In genomic region chr19:10102054-10102700, GRCm38 (mm10) we compare ENCODE assay signal across 8 mouse cellular contexts. TPM values are rescaled to one million over a fixed set of nuclear protein-coding genes. Genes with fewer than 3 reads are reported as not detected.
DNase-seq lines count a peak whose midpoint lies in the region; ATAC-seq lines count a peak whose summit lies in the region.

No protein-coding gene starts in this region.

- H3K27ac ChIP-seq in hindbrain, embryonic 14.5 days = peak overlapping the region; percentile 96
- H3K27ac ChIP-seq in midbrain, embryonic 11.5 days (ENCODE audit: low read depth, low read length) = peak overlapping the region; percentile 97

- 0 out of 2 replicates have a peak, but pooled peaks cover 3% of the 10 kb centered on the region for H3K36me3 ChIP-seq in hindbrain, embryonic 14.5 days (replicated peaks; ENCODE audit: control insufficient read depth, insufficient read depth)
- H3K36me3 ChIP-seq in midbrain, embryonic 11.5 days (ENCODE audit: control insufficient read depth, insufficient read depth, low read length) = no peaks in the 10 kb centered on the region

- 4% methylated on average over 22 of the region's 25 CpGs for WGBS in hindbrain, embryonic 14.5 days
- WGBS in midbrain, embryonic 11.5 days = 4% methylated on average over 21 of the region's 25 CpGs

- DNase-seq in cerebellum, adult 11-12 months = peak; percentile 6
- DNase-seq in cerebellum, adult 9-11 months = no peak
- DNase-seq in ovary, postnatal 14 days (ENCODE audit: low spot score) = peak; percentile 14
- no peak for DNase-seq in ovary, postnatal 10 days (ENCODE audit: low spot score)
- DNase-seq in hindbrain, embryonic 14.5 days (ENCODE audit: low spot score) = peak; percentile 53
- peak; percentile 97 for DNase-seq in midbrain, embryonic 11.5 days (ENCODE audit: low spot score, missing footprints)
- DNase-seq in frontal cortex, adult 2 months (ENCODE audit: extremely low spot score in 1 of 2, low spot score in 1 of 2) = no peak
- DNase-seq in right cerebral cortex, postnatal 36 days (ENCODE audit: low spot score in 2 of 2) = no peak

- H3K9me3 ChIP-seq in hindbrain, embryonic 14.5 days (ENCODE audit: control insufficient read depth, low read length) = no peaks in the 10 kb centered on the region
- no peaks in the 10 kb centered on the region for H3K9me3 ChIP-seq in midbrain, embryonic 11.5 days (ENCODE audit: control insufficient read depth, low read length)

- peak overlapping the region; percentile 81 for H3K4me2 ChIP-seq in hindbrain, embryonic 14.5 days (replicated peaks)
- peak overlapping the region; percentile 91 for H3K4me2 ChIP-seq in midbrain, embryonic 11.5 days

- H3K27me3 ChIP-seq in hindbrain, embryonic 14.5 days (ENCODE audit: control insufficient read depth, insufficient read depth, low read length) = no peaks in the 10 kb centered on the region
- no peaks in the 10 kb centered on the region for H3K27me3 ChIP-seq in midbrain, embryonic 11.5 days (ENCODE audit: control insufficient read depth, insufficient read depth, low read length)

- peak overlapping the region; percentile 87 for H3K9ac ChIP-seq in hindbrain, embryonic 14.5 days
- H3K9ac ChIP-seq in midbrain, embryonic 11.5 days (ENCODE audit: low read length) = peak overlapping the region; percentile 67

- H3K4me1 ChIP-seq in hindbrain, embryonic 14.5 days (replicated peaks; ENCODE audit: control insufficient read depth, insufficient read depth, low read length) = peaks cover 41% of the 10 kb centered on the region
- peaks cover 34% of the 10 kb centered on the region for H3K4me1 ChIP-seq in midbrain, embryonic 11.5 days (ENCODE audit: control insufficient read depth, insufficient read depth, low read length)

- peak overlapping the region; percentile 78 for H3K4me3 ChIP-seq in hindbrain, embryonic 14.5 days (replicated peaks; ENCODE audit: low read length)
- H3K4me3 ChIP-seq in midbrain, embryonic 11.5 days (ENCODE audit: low read depth, low read length) = peak overlapping the region; percentile 80

- ATAC-seq in hindbrain, embryonic 14.5 days (ENCODE audit: low FRiP score) = no peak
- ATAC-seq in midbrain, embryonic 11.5 days (ENCODE audit: low FRiP score) = no peak

RNA-seq across cellular contexts. Expression of gene Fads2, which starts 0.6 kb away (rescaled TPM):
- polyA plus RNA-seq in hindbrain, embryonic 14.5 days (2014; fragmentation: Nextera tagmentation; extraction: Ambion mirVana) = 70.5 and 87.5 TPM in 2 replicates
- polyA plus RNA-seq in midbrain, embryonic 11.5 days (2014; fragmentation: Nextera tagmentation; extraction: Ambion mirVana) = 76.4 and 80.5 TPM in 2 replicates
- polyA plus RNA-seq in frontal cortex, adult 2 months (2012; rRNA removed) = 166 and 168 TPM in 2 replicates

Comparison
In these comparisons a context has a peak if more than half of its experiments do, and no peak if none do; other contexts are left out.
1. DNase-seq: peak in cerebellum, adult 11-12 months (single experiment), ovary, postnatal 14 days (single experiment), hindbrain, embryonic 14.5 days (single experiment) and midbrain, embryonic 11.5 days (single experiment); none in cerebellum, adult 9-11 months (single experiment), ovary, postnatal 10 days (single experiment), frontal cortex, adult 2 months (0 of 2) and right cerebral cortex, postnatal 36 days (0 of 2).